Mouse (Mus musculus) forebrain, embryonic 11.5 days (tissue): ENCODE results near the gene Upp2. TPM values are rescaled to one million over a fixed set of nuclear protein-coding genes. Genes with fewer than 3 reads are reported as not detected.

ENCODE experiments used
- ATAC-seq: fragments of 200-750 bp; cut with Nextera tagmentation; replicated peaks from 2 replicates; pipeline ENCODE4 v1.8.0; 2017; ENCODE audit warnings: moderate TSS enrichment; ENCODE audit not compliant: low FRiP score
- DNase-seq: peaks from one replicate; pipeline ENCODE4 v3.0.0-alpha.2; 2017; ENCODE audit warnings: low spot score
- H3K27ac ChIP-seq: fragments of 300-500 bp; sonication (generic); 2 replicates; pipeline ENCODE4 v1.5.1; 2014; ENCODE audit warnings: low read depth, low read length
- H3K27me3 ChIP-seq: fragments of 300-500 bp; sonication (generic); 2 replicates; pipeline ENCODE4 v1.6.1; 2014; ENCODE audit warnings: mild to moderate bottlenecking, low read length, mixed read lengths; ENCODE audit not compliant: control insufficient read depth, insufficient read depth
- H3K36me3 ChIP-seq: fragments of 300-500 bp; sonication (generic); 2 replicates; pipeline ENCODE4 v1.6.1; 2014; ENCODE audit warnings: mild to moderate bottlenecking, low read length, moderate library complexity, mixed read lengths; ENCODE audit not compliant: control insufficient read depth, insufficient read depth
- H3K4me1 ChIP-seq: fragments of 300-500 bp; sonication (generic); replicated peaks from 2 replicates; pipeline ENCODE4 v1.6.1; 2014; ENCODE audit warnings: low read length, mixed read lengths; ENCODE audit not compliant: control insufficient read depth, insufficient read depth
- H3K4me2 ChIP-seq: fragments of 300-500 bp; sonication (generic); 2 replicates; pipeline ENCODE4 v1.6.1; 2014; ENCODE audit warnings: low read depth, mild to moderate bottlenecking, low read length, moderate library complexity, mixed read lengths; ENCODE audit not compliant: severe bottlenecking
- H3K4me3 ChIP-seq: fragments of 300-500 bp; sonication (generic); 2 replicates; pipeline ENCODE4 v1.5.1; 2014; ENCODE audit warnings: low read depth, low read length
- H3K9ac ChIP-seq: fragments of 300-500 bp; sonication (generic); 2 replicates; pipeline ENCODE4 v1.6.1; 2014; ENCODE audit warnings: low read length
- H3K9me3 ChIP-seq: fragments of 300-500 bp; sonication (generic); 2 replicates; pipeline ENCODE4 v1.6.1; 2016; ENCODE audit warnings: low read length, mixed read lengths; ENCODE audit not compliant: control insufficient read depth
- WGBS: fragments of 180-500 bp; shearing (Covaris S2); extraction: QIAGEN DNeasy Blood & Tissue Kit; methylation state at CpG from one replicate; pipeline ENCODE4 v1.1.7; 2014; 5-methylcytosine and 5-hydroxymethylcytosine counted together
- polyA plus RNA-seq: library from polyadenylated mRNA; unstranded; fragments of >200 nt; fragmentation: Nextera tagmentation; extraction: Ambion mirVana; gene quantifications from 2 replicates; pipeline ENCODE4 v1.2.1, GENCODE M21; 2014

Gene Upp2
- polyA plus RNA-seq, 1 experiment from 2014 or later: 4.9 TPM

DNA sequence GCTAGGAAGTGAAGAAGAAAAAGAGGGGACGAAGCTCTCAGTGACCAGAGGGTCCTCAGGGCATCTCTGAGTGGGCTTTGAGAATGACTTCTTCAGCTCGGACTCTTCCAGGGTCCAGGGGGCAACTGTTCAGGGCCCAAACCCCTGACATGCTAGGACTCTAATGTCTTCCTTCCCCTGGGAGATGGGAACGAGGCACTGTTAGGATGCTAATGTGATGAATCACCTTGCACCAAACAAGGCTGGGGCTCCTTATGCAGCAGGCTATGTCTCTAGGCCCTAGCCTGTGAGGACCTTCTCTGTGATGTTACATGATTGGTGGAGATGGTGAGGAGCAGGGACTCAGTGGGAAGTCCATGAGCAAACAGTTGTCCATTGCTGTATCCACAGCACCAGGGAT lies 114.3 kb downstream of the Upp2 start:
- Histone ChIP-seq H3K9ac (no peak overlapping the region), H3K27ac (no peak overlapping the region), H3K9me3 (no peaks in the 10 kb centered on the region), H3K4me3 (no peak overlapping the region), H3K36me3 (no peaks in the 10 kb centered on the region), H3K4me1 (no peaks in the 10 kb centered on the region), H3K4me2 (no peak overlapping the region), H3K27me3 (no peaks in the 10 kb centered on the region)
- no peak for DNase-seq
- 79% methylated on average over 3 of the region's 3 CpGs for WGBS
- ATAC-seq: no peak

DNA sequence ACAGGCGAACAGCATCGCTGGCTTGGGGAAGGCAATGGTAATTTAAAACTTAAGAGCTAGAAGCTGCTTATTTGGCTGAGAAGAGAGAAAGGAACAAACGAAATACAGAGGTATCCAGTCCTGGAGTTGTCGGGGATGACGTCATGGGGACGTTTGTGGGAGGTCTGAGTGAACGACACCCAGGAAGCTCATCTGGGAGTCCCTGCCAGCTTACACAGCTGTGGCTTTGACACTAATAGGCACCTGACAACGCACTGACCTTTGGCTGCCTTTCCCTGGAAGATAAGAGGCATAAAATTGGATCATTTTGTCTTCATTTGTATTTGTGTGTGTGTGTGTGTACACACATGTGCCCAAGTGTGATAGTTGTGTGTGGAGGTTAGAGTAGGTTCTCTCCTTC lies 130.4 kb downstream of the Upp2 start:
- no peak overlapping the region for H3K4me3 ChIP-seq
- H3K9me3 ChIP-seq: no peaks in the 10 kb centered on the region
- no peaks in the 10 kb centered on the region for H3K36me3 ChIP-seq
- H3K4me2 ChIP-seq: no peak overlapping the region
- DNase-seq (no peak), ATAC-seq (no peak)
- no peaks in the 10 kb centered on the region for H3K27me3 ChIP-seq
- no peak overlapping the region for H3K9ac ChIP-seq
- WGBS: 85% methylated on average over 8 of the region's 8 CpGs
- no peaks in the 10 kb centered on the region for H3K4me1 ChIP-seq
- no peak overlapping the region for H3K27ac ChIP-seq

DNA sequence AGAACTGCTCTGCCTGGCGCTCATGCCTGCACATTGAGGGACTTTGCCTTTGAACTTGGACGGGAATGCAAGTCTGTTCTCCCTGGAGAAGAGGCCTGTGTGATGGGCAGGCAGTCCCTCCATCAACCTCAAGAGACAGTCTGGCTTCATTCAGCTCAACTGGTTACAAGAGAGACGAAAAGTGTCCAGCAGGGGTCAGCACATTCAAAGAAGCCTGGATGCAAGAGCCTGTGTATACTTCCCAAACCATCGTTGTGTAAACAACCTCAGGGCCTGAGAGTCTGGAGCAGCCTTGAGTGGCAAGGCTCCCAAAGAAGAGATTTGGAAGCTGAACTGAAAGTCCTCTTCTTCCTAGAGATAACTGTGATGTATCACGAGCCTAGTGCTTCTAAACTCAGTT lies 132.8 kb downstream of the Upp2 start:
- no peak overlapping the region for H3K27ac ChIP-seq
- 23% methylated on average over 5 of the region's 5 CpGs for WGBS
- no peaks in the 10 kb centered on the region for H3K4me1 ChIP-seq
- no peak overlapping the region for H3K9ac ChIP-seq
- no peak overlapping the region for H3K4me3 ChIP-seq
- no peak overlapping the region for H3K4me2 ChIP-seq
- ATAC-seq: peak; percentile 71; the same call in 1 of the 2 replicates
- no peaks in the 10 kb centered on the region for H3K36me3 ChIP-seq
- peak; percentile 83 for DNase-seq
- H3K27me3 ChIP-seq: no peaks in the 10 kb centered on the region
- no peaks in the 10 kb centered on the region for H3K9me3 ChIP-seq

DNA sequence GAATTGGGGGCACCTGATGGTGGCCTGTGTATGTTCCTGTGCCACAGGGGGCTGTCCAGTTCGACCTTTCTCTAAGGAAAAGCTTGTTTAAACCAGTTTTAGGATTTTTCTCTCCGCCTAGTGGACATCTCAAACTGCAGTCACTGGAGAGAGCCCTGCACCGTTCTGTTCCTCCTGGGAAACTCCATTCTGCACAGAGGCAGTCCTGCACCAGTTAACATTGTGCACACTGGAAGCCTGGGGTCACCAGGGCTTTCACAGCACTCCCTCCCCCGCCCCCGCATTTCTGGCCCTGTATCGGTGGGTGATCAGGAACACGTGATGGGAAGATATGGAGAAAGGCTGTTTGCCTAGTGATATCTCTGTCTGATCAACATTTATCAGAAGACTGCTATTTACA lies 133.3 kb downstream of the Upp2 start:
- ATAC-seq: no peak
- H3K36me3 ChIP-seq: no peaks in the 10 kb centered on the region
- 80% methylated on average over 7 of the region's 7 CpGs for WGBS

DNA sequence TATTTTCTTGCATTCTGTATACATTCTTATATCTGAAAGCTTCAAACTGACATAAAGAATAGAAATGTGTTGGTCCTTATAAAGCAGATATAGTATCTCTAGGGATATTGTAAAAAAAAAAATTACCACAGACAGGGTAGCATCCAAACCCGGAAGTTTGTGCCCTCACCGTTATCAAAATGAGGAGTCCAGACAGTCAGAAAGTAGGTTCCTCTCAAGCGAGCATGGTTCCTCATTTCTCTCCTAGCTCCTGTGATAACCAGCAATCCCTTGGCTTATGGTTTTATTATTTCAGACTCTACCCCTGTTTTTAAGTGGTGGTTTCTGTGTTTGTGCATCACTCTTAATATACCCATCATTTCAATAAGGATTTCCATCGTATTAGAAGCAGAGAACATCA lies 134.5 kb downstream of the Upp2 start:
- H3K4me2 ChIP-seq: no peak overlapping the region
- H3K4me3 ChIP-seq: no peak overlapping the region
- H3K4me1 ChIP-seq: no peaks in the 10 kb centered on the region
- 94% methylated on average over 4 of the region's 4 CpGs for WGBS
- no peaks in the 10 kb centered on the region for H3K36me3 ChIP-seq
- H3K27me3 ChIP-seq: no peaks in the 10 kb centered on the region
- H3K27ac ChIP-seq: no peak overlapping the region
- DNase-seq (no peak), ATAC-seq (no peak)
- no peaks in the 10 kb centered on the region for H3K9me3 ChIP-seq
- H3K9ac ChIP-seq: no peak overlapping the region

More for the DNA sequence above, 133.3 kb downstream of the Upp2 start:
- no peak overlapping the region for H3K4me3 ChIP-seq
- no peaks in the 10 kb centered on the region for H3K9me3 ChIP-seq
- H3K9ac ChIP-seq: no peak overlapping the region
- no peak overlapping the region for H3K27ac ChIP-seq
- H3K27me3 ChIP-seq: no peaks in the 10 kb centered on the region
- H3K4me1 ChIP-seq: no peaks in the 10 kb centered on the region
- H3K4me2 ChIP-seq: no peak overlapping the region
- DNase-seq: no peak

DNA sequence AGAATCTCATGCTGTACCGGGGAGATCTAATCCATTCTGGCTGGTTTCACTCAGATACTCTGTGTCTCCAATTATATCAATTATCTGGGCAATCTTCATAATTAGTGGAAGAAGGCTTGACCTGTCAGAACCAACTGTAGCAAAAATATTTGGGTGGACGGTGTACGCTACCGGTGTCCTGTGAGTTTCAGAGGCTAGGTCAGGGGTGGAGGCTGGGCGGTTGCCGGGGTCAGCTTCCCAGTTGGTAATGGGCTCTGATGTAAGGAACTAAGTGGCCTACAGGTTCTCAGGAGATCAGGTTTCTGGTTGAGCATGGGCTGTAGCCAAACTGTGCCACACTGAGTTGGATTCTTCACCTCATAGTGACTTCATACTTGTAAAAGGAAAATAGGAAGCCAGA lies 136.1 kb downstream of the Upp2 start:
- no peaks in the 10 kb centered on the region for H3K4me1 ChIP-seq
- no peak for ATAC-seq
- H3K4me3 ChIP-seq: no peak overlapping the region
- DNase-seq: no peak
- H3K27me3 ChIP-seq: no peaks in the 10 kb centered on the region
- no peaks in the 10 kb centered on the region for H3K36me3 ChIP-seq
- H3K9ac ChIP-seq: no peak overlapping the region
- no peak overlapping the region for H3K4me2 ChIP-seq
- no peak overlapping the region for H3K27ac ChIP-seq
- no peaks in the 10 kb centered on the region for H3K9me3 ChIP-seq
- 83% methylated on average over 6 of the region's 6 CpGs for whole genome bisulfite sequencing

DNA sequence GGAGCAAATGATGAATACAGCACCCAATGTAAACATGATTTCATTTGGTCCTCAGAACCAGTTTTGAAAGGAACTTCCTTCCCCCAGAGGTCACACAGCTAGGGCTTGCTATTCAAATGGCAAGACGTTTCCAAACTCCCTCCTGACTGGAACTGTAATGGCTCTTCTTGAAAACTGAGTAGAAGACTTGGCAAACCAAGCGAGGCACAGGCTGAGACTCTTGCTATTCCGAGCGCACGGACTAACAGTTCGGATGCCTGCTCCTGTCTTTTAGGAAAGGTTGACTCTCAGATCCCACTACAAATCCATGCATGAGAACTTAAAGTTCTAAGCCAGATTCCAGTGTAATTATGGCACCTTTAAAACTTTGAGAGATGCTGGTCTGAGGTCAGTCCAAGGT lies 136.5 kb downstream of the Upp2 start:
- H3K27ac ChIP-seq: no peak overlapping the region
- ATAC-seq: no peak
- WGBS: 84% methylated on average over 6 of the region's 6 CpGs

DNA sequence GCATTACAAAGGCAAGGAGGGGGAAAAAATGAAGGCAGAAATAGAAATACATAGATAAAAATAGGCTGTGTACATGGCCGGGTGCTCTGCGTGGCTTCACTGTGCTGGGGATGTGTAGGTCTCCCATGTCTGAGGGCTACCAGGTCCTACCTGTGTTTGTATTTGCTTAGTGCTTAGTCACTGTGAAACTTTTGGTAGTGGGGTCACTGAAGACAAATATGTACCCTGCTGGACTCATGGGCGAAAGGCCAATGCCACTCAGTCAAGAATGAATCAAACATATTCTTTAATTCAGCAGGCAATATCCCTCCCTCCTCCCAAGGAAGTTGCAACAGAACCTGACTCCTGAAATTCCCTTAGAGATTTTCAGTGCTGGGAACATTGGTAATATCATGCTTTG lies 137.5 kb downstream of the Upp2 start:
- H3K36me3 ChIP-seq: no peaks in the 10 kb centered on the region
- ATAC-seq: no peak
- H3K4me1 ChIP-seq: no peaks in the 10 kb centered on the region
- DNase-seq: no peak
- 90% methylated on average over 3 of the region's 3 CpGs for WGBS
- no peaks in the 10 kb centered on the region for H3K9me3 ChIP-seq
- H3K27me3 ChIP-seq: no peaks in the 10 kb centered on the region
- H3K4me2 ChIP-seq: no peak overlapping the region
- no peak overlapping the region for H3K9ac ChIP-seq
- H3K27ac ChIP-seq: no peak overlapping the region
- no peak overlapping the region for H3K4me3 ChIP-seq

More for the DNA sequence above, 136.5 kb downstream of the Upp2 start:
- Histone ChIP-seq H3K9ac (no peak overlapping the region), H3K4me3 (no peak overlapping the region), H3K36me3 (no peaks in the 10 kb centered on the region), H3K9me3 (no peaks in the 10 kb centered on the region), H3K4me1 (no peaks in the 10 kb centered on the region), H3K4me2 (no peak overlapping the region), H3K27me3 (no peaks in the 10 kb centered on the region)
- no peak for DNase-seq

DNA sequence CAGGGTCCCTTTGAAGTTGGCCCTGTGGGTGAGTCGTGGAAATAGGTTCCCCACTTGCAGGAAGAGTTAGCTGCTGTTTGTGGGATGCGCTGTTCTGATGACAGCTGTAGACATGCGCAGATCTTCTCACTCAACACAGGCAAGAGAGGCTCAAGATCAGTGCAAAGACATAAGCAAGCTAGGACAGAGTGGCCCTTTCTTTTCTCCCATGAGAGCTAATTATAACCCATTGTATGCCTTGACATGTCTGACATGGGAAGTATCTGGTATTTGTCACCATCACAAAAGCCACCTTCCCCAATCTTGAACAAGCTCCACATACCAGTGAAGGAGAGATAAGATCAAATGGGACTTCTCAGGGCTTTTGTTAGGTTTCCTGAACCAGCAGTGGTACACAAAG lies 140.6 kb downstream of the Upp2 start:
- Histone ChIP-seq H3K36me3 (no peaks in the 10 kb centered on the region), H3K4me2 (no peak overlapping the region), H3K4me3 (no peak overlapping the region), H3K4me1 (no peaks in the 10 kb centered on the region), H3K27ac (no peak overlapping the region), H3K9me3 (no peaks in the 10 kb centered on the region), H3K9ac (no peak overlapping the region), H3K27me3 (no peaks in the 10 kb centered on the region)
- 80% methylated on average over 3 of the region's 3 CpGs for WGBS
- no peak for ATAC-seq
- no peak for DNase-seq
